Mouse (Mus musculus) stomach, postnatal 0 days (tissue): ENCODE data around the gene Crxos. TPM values are rescaled to one million over a fixed set of nuclear protein-coding genes. Genes with fewer than 3 reads are reported as not detected.

Experiments
- ATAC-seq: fragments of 200-750 bp; cut with Nextera tagmentation; 2 replicates; pipeline ENCODE4 v1.8.0; 2017; ENCODE audit not compliant: low FRiP score, low TSS enrichment
- DNase-seq: peaks from one replicate; pipeline ENCODE4 v3.0.0-alpha.2; 2016; ENCODE audit warnings: low spot score
- H3K27ac ChIP-seq: fragments of 300-500 bp; sonication (generic); replicated peaks from 2 replicates; pipeline ENCODE4 v1.5.1; 2014; ENCODE audit warnings: mild to moderate bottlenecking, control low read depth
- H3K27me3 ChIP-seq: fragments of 300-500 bp; sonication (generic); 2 replicates; pipeline ENCODE4 v1.6.1; 2014; ENCODE audit warnings: low read length; ENCODE audit not compliant: control insufficient read depth, insufficient read depth
- H3K36me3 ChIP-seq: fragments of 300-500 bp; sonication (generic); 2 replicates; pipeline ENCODE4 v1.6.1; 2014; ENCODE audit warnings: low read length, mixed read lengths; ENCODE audit not compliant: control insufficient read depth, insufficient read depth
- H3K4me1 ChIP-seq: fragments of 300-500 bp; sonication (generic); replicated peaks from 2 replicates; pipeline ENCODE4 v1.6.1; 2014; ENCODE audit warnings: antibody characterized with exemption; ENCODE audit not compliant: control insufficient read depth, insufficient read depth
- H3K4me2 ChIP-seq: fragments of 300-500 bp; sonication (generic); replicated peaks from 2 replicates; pipeline ENCODE4 v1.6.1; 2014; ENCODE audit warnings: low read depth, mild to moderate bottlenecking, control low read depth, moderate library complexity
- H3K4me3 ChIP-seq: fragments of 300-500 bp; sonication (generic); 2 replicates; pipeline ENCODE4 v1.5.1; 2014; ENCODE audit warnings: low read depth, low read length, control low read depth
- H3K9ac ChIP-seq: fragments of 300-500 bp; sonication (generic); 2 replicates; pipeline ENCODE4 v1.6.1; 2014; ENCODE audit warnings: mild to moderate bottlenecking, low read length, control low read depth, mixed read lengths
- H3K9me3 ChIP-seq: fragments of 300-500 bp; sonication (generic); 2 replicates; pipeline ENCODE4 v1.6.1; 2016; ENCODE audit warnings: low read length; ENCODE audit not compliant: control insufficient read depth
- CTCF ChIP-seq: IDR thresholded peaks from 2 replicates; pipeline ENCODE4 v1.5.1; 2016; ENCODE audit warnings: antibody characterized with exemption, low read depth, mild to moderate bottlenecking, moderate library complexity
- EP300 ChIP-seq: optimal IDR thresholded peaks from 2 replicates; pipeline ENCODE3; 2016; ENCODE audit warnings: antibody characterized with exemption
- WGBS: fragments of 180-500 bp; shearing (Covaris S2); extraction: QIAGEN DNeasy Blood & Tissue Kit; methylation state at CpG from one replicate; pipeline ENCODE4 v1.1.7; 2014; 5-methylcytosine and 5-hydroxymethylcytosine counted together
- polyA plus RNA-seq: library from polyadenylated mRNA; unstranded; fragments of >200 nt; fragmentation: Nextera tagmentation; extraction: Ambion mirVana; gene quantifications from 2 replicates; pipeline ENCODE4 v1.2.1, GENCODE M21; 2015

Gene Crxos
- polyA plus RNA-seq, 1 experiment from 2014 or later = not detected

GRCm38 (mm10) chr7:15916134-15916723 lies 33.8 kb downstream of the Crxos start:
- Histone ChIP-seq H3K27ac (no peak overlapping the region), H3K36me3 (peaks cover 6% of the 10 kb centered on the region; the same call in 1 of the 2 replicates), H3K4me1 (peaks cover 6% of the 10 kb centered on the region; the same call in 1 of the 2 replicates), H3K27me3 (no peaks in the 10 kb centered on the region), H3K9me3 (no peaks in the 10 kb centered on the region), H3K4me2 (no peak overlapping the region), H3K4me3 (no peak overlapping the region), H3K9ac (no peak overlapping the region)
- DNase-seq (no peak), ATAC-seq (no peak)
- TF ChIP-seq CTCF (no peak), EP300 (no peak)
- 66% methylated on average over 3 of the region's 3 CpGs for WGBS

- WGBS = 66% methylated on average over 4 of the region's 4 CpGs
- Histone ChIP-seq H3K9ac (no peak overlapping the region), H3K4me1 (peaks cover 6% of the 10 kb centered on the region; the same call in 1 of the 2 replicates), H3K4me3 (no peak overlapping the region), H3K9me3 (no peaks in the 10 kb centered on the region), H3K27ac (no peak overlapping the region), H3K36me3 (peaks cover 6% of the 10 kb centered on the region; the same call in 1 of the 2 replicates), H3K27me3 (no peaks in the 10 kb centered on the region), H3K4me2 (no peak overlapping the region)
- ATAC-seq (no peak), DNase-seq (no peak)
- no peak for TF ChIP-seq CTCF
- TF ChIP-seq EP300 = no peak
Measured at GRCm38 (mm10) chr7:15916996-15917395, 34.6 kb downstream of the Crxos start.

DNA sequence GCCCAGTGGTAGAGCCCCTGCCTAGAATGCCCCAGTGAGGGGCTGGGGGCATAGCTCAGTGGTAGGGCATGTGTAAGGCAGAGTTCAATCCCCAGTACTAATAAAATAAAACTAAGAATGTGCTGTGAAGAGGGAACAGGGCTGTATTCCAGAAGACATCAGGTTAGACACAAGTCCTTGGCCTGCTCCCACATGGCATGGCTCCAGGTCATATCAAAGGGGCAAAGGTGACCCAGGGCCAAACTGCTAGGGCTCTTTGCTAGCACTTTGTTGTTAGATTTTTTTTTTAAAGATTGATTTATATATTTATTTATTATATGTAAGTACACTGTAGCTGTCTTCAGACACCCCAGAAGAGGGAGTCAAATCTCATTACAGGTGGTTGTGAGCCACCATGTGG lies 36.0 kb downstream of the Crxos start:
- ATAC-seq (no peak), DNase-seq (no peak)
- Histone ChIP-seq H3K4me1 (peaks cover 6% of the 10 kb centered on the region; the same call in 1 of the 2 replicates), H3K27ac (no peak overlapping the region), H3K36me3 (peaks cover 6% of the 10 kb centered on the region; the same call in 1 of the 2 replicates), H3K9ac (no peak overlapping the region), H3K27me3 (no peaks in the 10 kb centered on the region), H3K4me3 (no peak overlapping the region), H3K9me3 (no peaks in the 10 kb centered on the region), H3K4me2 (no peak overlapping the region)
- no peak for TF ChIP-seq EP300
- no peak for TF ChIP-seq CTCF

GRCm38 (mm10) chr7:15919947-15920346 lies 37.5 kb downstream of the Crxos start:
- peaks cover 6% of the 10 kb centered on the region; the same call in 1 of the 2 replicates for H3K36me3 ChIP-seq
- H3K4me2 ChIP-seq = 0 out of 2 replicates have a peak overlapping the region, but pooled peaks have one; percentile 76
- no peaks in the 10 kb centered on the region for H3K9me3 ChIP-seq
- H3K4me1 ChIP-seq = peaks cover 6% of the 10 kb centered on the region; the same call in 1 of the 2 replicates
- no peak overlapping the region for H3K9ac ChIP-seq
- no peaks in the 10 kb centered on the region for H3K27me3 ChIP-seq
- no peak overlapping the region for H3K27ac ChIP-seq
- 95% methylated on average over 9 of the region's 9 CpGs for WGBS
- H3K4me3 ChIP-seq = no peak overlapping the region
- no peak for ATAC-seq
- no peak for DNase-seq
- TF ChIP-seq EP300 = no peak
- TF ChIP-seq CTCF = no peak

GRCm38 (mm10) chr7:15920645-15921190 lies 38.3 kb downstream of the Crxos start:
- 87% methylated on average over 6 of the region's 6 CpGs for WGBS
- no peaks in the 10 kb centered on the region for H3K9me3 ChIP-seq

DNA sequence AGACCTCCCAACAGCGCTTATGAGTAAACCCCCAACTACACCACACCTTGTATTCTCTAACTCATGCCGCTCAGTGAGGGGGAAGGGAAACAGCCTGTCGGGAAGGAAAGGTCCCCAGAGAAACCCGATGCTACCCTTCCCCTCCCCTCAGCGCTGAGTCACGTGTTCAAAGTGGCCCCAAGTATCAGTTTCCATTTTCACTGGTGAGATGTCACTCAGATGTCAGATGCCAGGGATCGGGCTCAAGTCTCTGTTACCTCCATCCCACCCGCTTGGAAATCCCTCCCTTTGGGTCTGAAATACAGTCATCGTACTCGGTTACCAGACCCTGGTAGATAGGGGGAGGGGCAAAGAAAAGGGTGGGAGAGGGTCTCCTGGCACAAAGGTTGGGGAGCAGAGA lies 39.4 kb downstream of the Crxos start:
- DNase-seq (peak; percentile 54), ATAC-seq (peak; percentile 46)
- H3K9ac ChIP-seq = peak overlapping the region; percentile 84
- H3K9me3 ChIP-seq = no peaks in the 10 kb centered on the region
- peaks cover 6% of the 10 kb centered on the region; the same call in 1 of the 2 replicates for H3K36me3 ChIP-seq
- no peaks in the 10 kb centered on the region for H3K27me3 ChIP-seq
- peak overlapping the region; percentile 87 for H3K27ac ChIP-seq
- WGBS = 1% methylated on average over 10 of the region's 10 CpGs
- peak overlapping the region; percentile 76 for H3K4me2 ChIP-seq
- H3K4me3 ChIP-seq = peak overlapping the region; percentile 66
- TF ChIP-seq CTCF (no peak), EP300 (no peak)
- peaks cover 6% of the 10 kb centered on the region; the same call in 1 of the 2 replicates for H3K4me1 ChIP-seq

More at GRCm38 (mm10) chr7:15920645-15921190, 38.3 kb downstream of the Crxos start:
- H3K9ac ChIP-seq = peak overlapping the region; percentile 84; the same call in 1 of the 2 replicates
- peaks cover 6% of the 10 kb centered on the region; the same call in 1 of the 2 replicates for H3K4me1 ChIP-seq
- TF ChIP-seq EP300 = no peak
- TF ChIP-seq CTCF = no peak
- DNase-seq (no peak), ATAC-seq (no peak)
- H3K4me3 ChIP-seq = peak overlapping the region; percentile 66
- H3K4me2 ChIP-seq = peak overlapping the region; percentile 76
- no peaks in the 10 kb centered on the region for H3K27me3 ChIP-seq
- 0 out of 2 replicates have a peak overlapping the region, but pooled peaks have one; percentile 2 for H3K27ac ChIP-seq
- H3K36me3 ChIP-seq = peaks cover 6% of the 10 kb centered on the region; the same call in 1 of the 2 replicates
